Mouse (Mus musculus): ENCODE measurements at regions not wholly inside any gene's neighbourhood (a gene's known extent, or its start where the extent isn't known, plus 50 kb on each side); places are given as distances from the start of the nearest gene placed in this dataset.

GRCm38 (mm10) chr3:104714679-104715326, 66.1 kb upstream of the Ppm1j start:
- TF ChIP-seq CTCF (IDR thresholded peaks at IDR 0.05; ENCODE audit: low read depth, low read length) (peak; percentile 66), POLR2A (IDR thresholded peaks at IDR 0.05; ENCODE audit: extremely low read depth, insufficient read depth, low read length) (no peak)
